Mouse (Mus musculus) MEL (cell line): ENCODE results near the gene Fkbp2. TPM values are rescaled to one million over a fixed set of nuclear protein-coding genes. Genes with fewer than 3 reads are reported as not detected.

Source experiments
- DNase-seq: peaks from one replicate; pipeline ENCODE4 v3.0.0; 2011; ENCODE audit warnings: low read depth, low spot score
- H3K27ac ChIP-seq: 2 replicates; pipeline ENCODE4 v1.5.1; 2012; ENCODE audit warnings: low read depth, mild to moderate bottlenecking, control low read depth, low read length, moderate library complexity; ENCODE audit not compliant: control insufficient read depth
- H3K27me3 ChIP-seq, 2 experiments: fragments of 150-350 bp in 1 of 2; sonication (generic) in 1 of 2; 2 replicates each; pipeline ENCODE4 v1.6.1; 2012; ENCODE audit warnings: low read length in 2 of 2, mild to moderate bottlenecking in 2 of 2, improper control_type of control experiment in 1 of 2, moderate library complexity in 1 of 2; ENCODE audit not compliant: insufficient read depth in 2 of 2, control insufficient read depth in 1 of 2
- H3K36me3 ChIP-seq, 2 experiments: 2 replicates each; pipeline ENCODE4 v1.6.1; 2012 to 2014; ENCODE audit warnings: low read length in 2 of 2, improper control_type of control experiment in 1 of 2, inconsistent platforms in 1 of 2, mild to moderate bottlenecking in 1 of 2; ENCODE audit not compliant: insufficient read depth in 2 of 2, control insufficient read depth in 1 of 2
- H3K4me1 ChIP-seq, 2 experiments: fragments of 150-350 bp in 1 of 2; sonication (generic) in 1 of 2; 2 replicates each; pipeline ENCODE4 v1.6.1; 2012; ENCODE audit warnings: low read length in 2 of 2, improper control_type of control experiment in 1 of 2, mild to moderate bottlenecking in 1 of 2; ENCODE audit not compliant: insufficient read depth in 2 of 2, control insufficient read depth in 1 of 2
- H3K4me3 ChIP-seq, 2 experiments: fragments of 150-350 bp in 1 of 2; sonication (generic) in 1 of 2; 2 replicates each; pipeline ENCODE4 v1.5.1; 2012; ENCODE audit warnings: low read depth in 2 of 2, low read length in 2 of 2, mild to moderate bottlenecking in 2 of 2, moderate library complexity in 2 of 2, control low read depth in 1 of 2, improper control_type of control experiment in 1 of 2; ENCODE audit not compliant: control insufficient read depth in 1 of 2, insufficient read depth in 1 of 2
- H3K79me2 ChIP-seq: 2 replicates; pipeline ENCODE4 v1.6.1; 2012; ENCODE audit warnings: mild to moderate bottlenecking, low read length, moderate library complexity; ENCODE audit not compliant: control insufficient read depth, poor library complexity, insufficient read depth
- H3K9ac ChIP-seq: 2 replicates; pipeline ENCODE4 v1.6.1; 2012; ENCODE audit warnings: low read depth, mild to moderate bottlenecking, control low read depth, low read length, moderate library complexity; ENCODE audit not compliant: control insufficient read depth, poor library complexity, severe bottlenecking
- H3K9me3 ChIP-seq: fragments of 150-350 bp; sonication (generic); replicated peaks from 2 replicates; pipeline ENCODE4 v1.6.1; 2012; ENCODE audit warnings: mild to moderate bottlenecking, low read length, improper control_type of control experiment, moderate library complexity; ENCODE audit not compliant: insufficient read depth
- BHLHE40 ChIP-seq: IDR thresholded peaks from 2 replicates; pipeline ENCODE4 v1.6.1; 2012; ENCODE audit warnings: low read depth, mild to moderate bottlenecking, inconsistent platforms, low read length, improper control_type of control experiment, borderline replicate concordance
- CHD2 ChIP-seq: IDR thresholded peaks from 2 replicates; pipeline ENCODE4 v1.6.1; 2011; ENCODE audit warnings: low read length, improper control_type of control experiment
- CTCF ChIP-seq, 3 experiments: IDR thresholded peaks in 2 of 3; conservative IDR thresholded peaks in 1 of 3; 2 replicates each; pipeline ENCODE4 v1.5.1; 2011 to 2012; ENCODE audit warnings: low read length in 3 of 3, low read depth in 2 of 3, mild to moderate bottlenecking in 2 of 3, improper control_type of control experiment in 1 of 3, inconsistent platforms in 1 of 3, mixed read lengths in 1 of 3, moderate library complexity in 1 of 3; ENCODE audit not compliant: control insufficient read depth in 1 of 3, insufficient read depth in 1 of 3, poor library complexity in 1 of 3, severe bottlenecking in 1 of 3
- E2F4 ChIP-seq: IDR thresholded peaks from 2 replicates; pipeline ENCODE4 v1.6.1; 2011; ENCODE audit warnings: low read depth, low read length, improper control_type of control experiment, borderline replicate concordance
- GATA1 ChIP-seq: IDR thresholded peaks from 2 replicates; pipeline ENCODE4 v1.6.1; 2011; ENCODE audit warnings: low read depth, low read length, improper control_type of control experiment
- MAZ ChIP-seq: IDR thresholded peaks from 2 replicates; pipeline ENCODE4 v1.6.1; 2012; ENCODE audit warnings: low read depth, mild to moderate bottlenecking, inconsistent platforms, low read length, improper control_type of control experiment
- MYB ChIP-seq: IDR thresholded peaks from 2 replicates; pipeline ENCODE4 v1.6.1; 2011; ENCODE audit warnings: mild to moderate bottlenecking, low read depth, low read length, improper control_type of control experiment
- RAD21 ChIP-seq: IDR thresholded peaks from 2 replicates; pipeline ENCODE4 v1.6.1; 2011; ENCODE audit warnings: mild to moderate bottlenecking, low read depth, low read length, improper control_type of control experiment
- SMC3 ChIP-seq: IDR thresholded peaks from 2 replicates; pipeline ENCODE4 v1.6.1; 2011; ENCODE audit warnings: low read depth, low read length, improper control_type of control experiment
- TAL1 ChIP-seq: IDR thresholded peaks from 2 replicates; pipeline ENCODE4 v1.6.1; 2012; ENCODE audit warnings: mild to moderate bottlenecking, inconsistent platforms, low read length, moderate library complexity, mixed read lengths
- TCF12 ChIP-seq: IDR thresholded peaks from 2 replicates; pipeline ENCODE4 v1.6.1; 2014; ENCODE audit warnings: low read depth, mild to moderate bottlenecking, inconsistent platforms, low read length, improper control_type of control experiment, moderate library complexity
- ZKSCAN1 ChIP-seq: IDR thresholded peaks from 2 replicates; pipeline ENCODE4 v1.6.1; 2012; ENCODE audit warnings: low read depth, mild to moderate bottlenecking, inconsistent platforms, low read length, improper control_type of control experiment, moderate library complexity
- polyA plus RNA-seq, 2 experiments: library from polyadenylated mRNA; stranded (reverse) in 1 of 2; unstranded in 1 of 2; fragments of >175 nt in 1 of 2; fragments of >200 nt in 1 of 2; gene quantifications; 2 replicates each; pipeline versions ENCODE4 v1.2.1 to v1.2.4; 2012; ENCODE audit warnings: low replicate concordance in 2 of 2, low read depth in 1 of 2; ENCODE audit not compliant: insufficient read length in 2 of 2, insufficient read depth in 1 of 2, missing spikeins in 1 of 2
- total RNA-seq: library from RNA; depleted of rRNA; stranded (reverse); fragments of 300-350 nt; gene quantifications from 2 replicates; pipeline ENCODE4 v1.2.3, GENCODE M21; 2012

The Fkbp2 gene
- total and polyA plus RNA-seq, 3 experiments = 53.9 to 167 TPM; not detected in 1

- Histone ChIP-seq H3K9me3 (no peaks in the 10 kb centered on the region), H3K9ac (no peak overlapping the region), H3K36me3 (peaks cover 0 to 2% of the 10 kb centered on the region in 2 experiments; a peak in 1 of 4 replicates), H3K79me2 (peaks cover 8% of the 10 kb centered on the region; the same call in 1 of the 2 replicates), H3K4me1 (peaks cover 0 to 8% of the 10 kb centered on the region in 2 experiments; a peak in 2 of 4 replicates), H3K27me3 (no peaks in the 10 kb centered on the region), H3K27ac (no peak overlapping the region), H3K4me3 (no peak overlapping the region)
- no peak for TF ChIP-seq TCF12
- TF ChIP-seq GATA1 = no peak
- no peak for TF ChIP-seq MYB
- TF ChIP-seq MAZ = no peak
- TF ChIP-seq E2F4 = no peak
- TF ChIP-seq CTCF (IDR thresholded peaks at IDR 0.05 in 2 of 3, conservative IDR thresholded peaks at IDR 0.05 in 1 of 3; ENCODE audit: control insufficient read depth in 1 of 3, insufficient read depth in 1 of 3, low read depth in 2 of 3, low read length in 3 of 3, poor library complexity in 1 of 3, severe bottlenecking in 1 of 3) = no peak
- no peak for TF ChIP-seq BHLHE40
- no peak for DNase-seq
Observed at GRCm38 (mm10) chr19:6937541-6938465, 42.5 kb downstream of the Fkbp2 start.

DNA sequence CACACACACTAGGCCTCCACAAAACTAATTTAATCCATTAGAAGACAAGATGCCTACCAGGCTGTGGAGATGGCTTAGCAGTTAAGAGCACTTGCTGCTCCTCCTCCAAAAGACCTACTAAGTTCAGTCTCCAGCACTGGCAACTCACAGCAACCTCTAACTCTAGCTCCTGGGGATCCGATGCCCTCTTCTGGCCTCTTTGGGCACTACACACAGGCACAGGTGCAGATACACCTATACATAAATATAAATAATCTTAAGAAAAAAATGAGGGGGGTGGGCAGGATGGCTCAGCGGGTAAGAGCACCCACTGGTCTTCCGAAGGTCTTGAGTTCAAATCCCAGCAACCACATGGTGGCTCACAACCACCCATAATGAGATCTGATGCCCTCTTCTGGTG, 44.0 kb downstream of the Fkbp2 start:
- no peaks in the 10 kb centered on the region for H3K27me3 ChIP-seq
- peak; percentile 54 to 72 (median 56) for TF ChIP-seq CTCF (IDR thresholded peaks at IDR 0.05 in 2 of 3, conservative IDR thresholded peaks at IDR 0.05 in 1 of 3; ENCODE audit: control insufficient read depth in 1 of 3, insufficient read depth in 1 of 3, low read depth in 2 of 3, low read length in 3 of 3, poor library complexity in 1 of 3, severe bottlenecking in 1 of 3)
- TF ChIP-seq CHD2 = no peak
- peak; percentile 93; the same call in 1 of the 2 replicates for TF ChIP-seq ZKSCAN1
- peak; percentile 56 for TF ChIP-seq RAD21
- no peak for TF ChIP-seq TAL1
- peak; percentile 56 for TF ChIP-seq SMC3
- TF ChIP-seq, all 39 proteins: peak for 4
- no peak overlapping the region for H3K4me3 ChIP-seq
- H3K27ac ChIP-seq = no peak overlapping the region
- H3K4me1 ChIP-seq = peaks cover 0 to 6% of the 10 kb centered on the region in 2 experiments; a peak in 2 of 4 replicates
- no peaks in the 10 kb centered on the region for H3K9me3 ChIP-seq
- DNase-seq = peak; percentile 59
- H3K36me3 ChIP-seq = peaks cover 0 to 2% of the 10 kb centered on the region in 2 experiments; a peak in 1 of 4 replicates
- H3K9ac ChIP-seq = no peak overlapping the region
- H3K79me2 ChIP-seq = peaks cover 3% of the 10 kb centered on the region; the same call in 1 of the 2 replicates
